Mouse (Mus musculus) adrenal gland, postnatal 0 days (tissue): Measurements from ENCODE around the gene Ms4a14. TPM values are rescaled to one million over a fixed set of nuclear protein-coding genes. Genes with fewer than 3 reads are reported as not detected.

Experiments
- polyA plus RNA-seq: library from polyadenylated mRNA; unstranded; fragments of >200 nt; fragmentation: Nextera tagmentation; extraction: Ambion mirVana; gene quantifications from 2 replicates; pipeline ENCODE4 v1.2.1, GENCODE M21; 2015

Gene Ms4a14
- polyA plus RNA-seq: 0.05 and 0.15 TPM in 2 replicates

GRCm38 (mm10) chr19:11314354-11314753 is at the start of gene Ms4a14:
Gene Ms4a14, minus strand, starts transcription at chr19:11314454.

GRCm38 (mm10) chr19:11335932-11336331 is 21.7 kb upstream of the Ms4a14 start, which contains the start of gene Ms4a7:
Gene Ms4a7, minus strand, starts transcription at chr19:11336146.

GRCm38 (mm10) chr19:11283773-11284172 is 30.5 kb downstream of the Ms4a14 start, which contains the start of gene Ms4a5:
Gene Ms4a5, minus strand, starts transcription at chr19:11283873.

GRCm38 (mm10) chr19:11266052-11266845 is 48.0 kb downstream of the Ms4a14 start, which contains the start of gene Ms4a1:
Gene Ms4a1, minus strand, starts transcription at chr19:11266241.

Other genes starting within 250 kb of the Ms4a14 start
- 0.23 and 0.50 TPM in 2 replicates for gene Ms4a8a, start 233.4 kb downstream of the Ms4a14 start, polyA plus RNA-seq
- not detected in 2 replicates for gene 1700017D01Rik, start 183.6 kb downstream of the Ms4a14 start, polyA plus RNA-seq
- gene 1700025F22Rik, start 149.1 kb downstream of the Ms4a14 start, polyA plus RNA-seq: not detected in 2 replicates
- not detected in 2 replicates for gene Ms4a13, start 117.7 kb downstream of the Ms4a14 start, polyA plus RNA-seq
- gene Ms4a12, start 82.0 kb downstream of the Ms4a14 start, polyA plus RNA-seq: not detected in 2 replicates
- 0.60 and 1.1 TPM in 2 replicates for gene Ms4a1, start 48.2 kb downstream of the Ms4a14 start, polyA plus RNA-seq
- gene Ms4a5, start 30.6 kb downstream of the Ms4a14 start, polyA plus RNA-seq: not detected in 2 replicates
- gene Ms4a7, start 21.7 kb upstream of the Ms4a14 start, polyA plus RNA-seq: 23.8 and 28.7 TPM in 2 replicates
- gene Ms4a4a, start 61.1 kb upstream of the Ms4a14 start, polyA plus RNA-seq: 13.8 and 15.1 TPM in 2 replicates
- 1.6 and 3.9 TPM in 2 replicates for gene Ms4a4c, start 90.3 kb upstream of the Ms4a14 start, polyA plus RNA-seq
- gene Ms4a4b, start 129.1 kb upstream of the Ms4a14 start, polyA plus RNA-seq: 1.4 and 1.5 TPM in 2 replicates
- 17.0 and 27.1 TPM in 2 replicates for gene Ms4a6c, start 154.9 kb upstream of the Ms4a14 start, polyA plus RNA-seq
- gene Gm8369, start 171.5 kb upstream of the Ms4a14 start, polyA plus RNA-seq: 0.41 TPM in 1 of 2 replicates, not detected in the other
- 15.2 and 20.5 TPM in 2 replicates for gene Ms4a6b, start 202.1 kb upstream of the Ms4a14 start, polyA plus RNA-seq
- 11.0 and 21.6 TPM in 2 replicates for gene Ms4a4d, start 222.3 kb upstream of the Ms4a14 start, polyA plus RNA-seq